Mouse (Mus musculus) heart, adult 2 months (tissue): ENCODE measurements around the gene Krt6a. TPM values are rescaled to one million over a fixed set of nuclear protein-coding genes. Genes with fewer than 3 reads are reported as not detected.

Source experiments
- DNase-seq, 2 experiments: peaks; one replicate each; pipeline ENCODE4 v3.0.0; 2021
- H3K27ac ChIP-seq: fragments of 200-600 bp; 2 replicates; pipeline ENCODE4 v1.8.1; 2022
- H3K27me3 ChIP-seq: fragments of 200-500 bp; 2 replicates; pipeline ENCODE4 v1.6.1; 2012; ENCODE audit warnings: mild to moderate bottlenecking, low read length, inconsistent platforms, mixed read lengths; ENCODE audit not compliant: control insufficient read depth, insufficient read depth
- H3K36me3 ChIP-seq: fragments of 200-500 bp; 2 replicates; pipeline ENCODE4 v1.6.1; 2012; ENCODE audit warnings: low read length, inconsistent platforms; ENCODE audit not compliant: control insufficient read depth, insufficient read depth
- H3K4me1 ChIP-seq: fragments of 200-500 bp; 2 replicates; pipeline ENCODE4 v1.6.1; 2011; ENCODE audit warnings: low read length; ENCODE audit not compliant: control insufficient read depth, insufficient read depth
- H3K4me3 ChIP-seq: fragments of 200-600 bp; 2 replicates; pipeline ENCODE4 v1.8.1; 2022
- H3K79me2 ChIP-seq: fragments of 200-500 bp; replicated peaks from 2 replicates; pipeline ENCODE4 v1.6.1; 2012; ENCODE audit warnings: mild to moderate bottlenecking, inconsistent platforms, low read length, moderate library complexity, mixed read lengths; ENCODE audit not compliant: control insufficient read depth, insufficient read depth
- H3K9ac ChIP-seq: fragments of 200-500 bp; 2 replicates; pipeline ENCODE4 v1.6.1; 2012; ENCODE audit warnings: low read depth, mild to moderate bottlenecking, control low read depth, inconsistent platforms, low read length, mixed read lengths
- CTCF ChIP-seq: fragments of 200-600 bp; IDR thresholded peaks from 2 replicates; pipeline ENCODE4 v1.8.1; 2022; ENCODE audit warnings: antibody characterized with exemption, mild to moderate bottlenecking, moderate library complexity
- EP300 ChIP-seq: fragments of 200-500 bp; IDR thresholded peaks from 2 replicates; pipeline ENCODE4 v1.6.1; 2011; ENCODE audit warnings: low read depth, low read length, control low read depth; ENCODE audit not compliant: insufficient read depth
- POLR2A ChIP-seq: fragments of 200-500 bp; IDR thresholded peaks from 2 replicates; pipeline ENCODE4 v1.6.1; 2011; ENCODE audit warnings: mild to moderate bottlenecking, low read depth, low read length, control low read depth; ENCODE audit not compliant: insufficient read depth
- WGBS: fragments of 180-500 bp; shearing (Covaris S2); methylation state at CpG from one replicate; pipeline ENCODE4 v1.1.7; 2018; 5-methylcytosine and 5-hydroxymethylcytosine counted together
- intact Hi-C: fragments of 180-260 bp; cut with DNase I; formaldehyde crosslinking; loops from one replicate; pipeline ENCODE4 v1.15.1; 2025
- long read RNA-seq: library from polyadenylated mRNA; stranded (forward); transcript quantifications from one replicate; pipeline ENCODE4 v2.0.0, GENCODE M21; 2021
- polyA plus RNA-seq: library from polyadenylated mRNA; depleted of rRNA; stranded (reverse); fragments of >200 nt; gene quantifications from 2 replicates; pipeline ENCODE4 v1.2.3, GENCODE M21; 2012; rRNA removed
- total RNA-seq, 2 experiments: library from RNA; stranded (reverse); gene quantifications; 2 replicates each; pipeline ENCODE4 v1.2.3; 2021

The Krt6a gene
- total RNA-seq (not detected), polyA plus RNA-seq (not detected in 2 replicates)
- long read RNA-seq = 0 reads

- no peaks in the 10 kb centered on the region for H3K36me3 ChIP-seq
- no peaks in the 10 kb centered on the region for H3K4me1 ChIP-seq
- no peaks in the 10 kb centered on the region for H3K27me3 ChIP-seq
- no peak within 1 kb of the TSS for H3K27ac ChIP-seq
- no peaks in the 10 kb centered on the region for H3K79me2 ChIP-seq
- no peak within 1 kb of the TSS for H3K4me3 ChIP-seq
- intact Hi-C loops = no loop called here
- TF ChIP-seq POLR2A (no peak), CTCF (no peak), EP300 (no peak)
- no peak for DNase-seq
- no peak within 1 kb of the TSS for H3K9ac ChIP-seq
- WGBS = 75% methylated on average over 5 of the region's 5 CpGs
Observed at GRCm38 (mm10) chr15:101694207-101694606, at the start of gene Krt6a. TSS of gene Krt6a (minus strand) at chr15:101694307.

- Histone ChIP-seq H3K9ac (no peak within 1 kb of the TSS), H3K4me1 (no peaks in the 10 kb centered on the region), H3K27me3 (no peaks in the 10 kb centered on the region; the same call in 1 of the 2 replicates), H3K4me3 (no peak within 1 kb of the TSS), H3K27ac (no peak within 1 kb of the TSS), H3K79me2 (no peaks in the 10 kb centered on the region), H3K36me3 (no peaks in the 10 kb centered on the region)
- 51% methylated on average over 14 of the region's 14 CpGs for WGBS
- intact Hi-C loops = no loop called here
- DNase-seq = no peak
- TF ChIP-seq POLR2A (no peak), EP300 (no peak)
Observed at GRCm38 (mm10) chr15:101742711-101743110, 48.6 kb upstream of the Krt6a start, which contains the start of gene Krt71. TSS of gene Krt71 (minus strand) at chr15:101743109.

GRCm38 (mm10) chr15:101737786-101738185 is 43.7 kb upstream of the Krt6a start:
- H3K4me1 ChIP-seq = no peaks in the 10 kb centered on the region
- WGBS = 66% methylated on average over 7 of the region's 7 CpGs
- intact Hi-C loops = no loop called here
- H3K9ac ChIP-seq = no peak overlapping the region
- H3K27ac ChIP-seq = no peak overlapping the region
- no peaks in the 10 kb centered on the region; the same call in 1 of the 2 replicates for H3K27me3 ChIP-seq
- no peak overlapping the region for H3K4me3 ChIP-seq
- no peak for DNase-seq
- no peaks in the 10 kb centered on the region for H3K79me2 ChIP-seq
- H3K36me3 ChIP-seq = no peaks in the 10 kb centered on the region
- TF ChIP-seq CTCF (no peak), EP300 (no peak), POLR2A (no peak)

GRCm38 (mm10) chr15:101730653-101731052 is 36.5 kb upstream of the Krt6a start:
- H3K79me2 ChIP-seq = no peaks in the 10 kb centered on the region
- H3K36me3 ChIP-seq = no peaks in the 10 kb centered on the region
- H3K9ac ChIP-seq = no peak overlapping the region
- no peak for DNase-seq
- TF ChIP-seq EP300 = no peak
- no peak for TF ChIP-seq POLR2A
- TF ChIP-seq CTCF = no peak
- no peak overlapping the region for H3K27ac ChIP-seq
- no peaks in the 10 kb centered on the region for H3K27me3 ChIP-seq
- intact Hi-C loops = no loop called here
- no peaks in the 10 kb centered on the region for H3K4me1 ChIP-seq
- H3K4me3 ChIP-seq = no peak overlapping the region

- TF ChIP-seq CTCF (no peak), EP300 (no peak), POLR2A (no peak)
- intact Hi-C loops = no loop called here
- Histone ChIP-seq H3K4me1 (no peaks in the 10 kb centered on the region), H3K36me3 (no peaks in the 10 kb centered on the region), H3K79me2 (no peaks in the 10 kb centered on the region), H3K27ac (no peak overlapping the region), H3K4me3 (no peak overlapping the region), H3K9ac (no peak overlapping the region), H3K27me3 (no peaks in the 10 kb centered on the region; the same call in 1 of the 2 replicates)
- no peak for DNase-seq
- 51% methylated on average over 5 of the region's 5 CpGs for WGBS
Observed at GRCm38 (mm10) chr15:101724686-101725085, 30.6 kb upstream of the Krt6a start.

- TF ChIP-seq CTCF = no peak
- TF ChIP-seq POLR2A = no peak
- no peak for TF ChIP-seq EP300
- no peak for DNase-seq
- Histone ChIP-seq H3K4me3 (no peak overlapping the region), H3K4me1 (no peaks in the 10 kb centered on the region), H3K27ac (no peak overlapping the region), H3K36me3 (no peaks in the 10 kb centered on the region), H3K79me2 (no peaks in the 10 kb centered on the region), H3K27me3 (no peaks in the 10 kb centered on the region), H3K9ac (no peak overlapping the region)
- intact Hi-C loops = no loop called here
- 43% methylated on average over 3 of the region's 3 CpGs for WGBS
Observed at GRCm38 (mm10) chr15:101715831-101716230, 21.7 kb upstream of the Krt6a start.

- Histone ChIP-seq H3K9ac (no peak overlapping the region), H3K79me2 (no peaks in the 10 kb centered on the region), H3K27me3 (no peaks in the 10 kb centered on the region), H3K27ac (no peak overlapping the region), H3K4me3 (no peak overlapping the region), H3K36me3 (no peaks in the 10 kb centered on the region), H3K4me1 (no peaks in the 10 kb centered on the region)
- TF ChIP-seq EP300 (no peak), CTCF (no peak), POLR2A (no peak)
- DNase-seq = no peak
- 71% methylated on average over 5 of the region's 5 CpGs for WGBS
- intact Hi-C loops = no loop called here
Observed at GRCm38 (mm10) chr15:101714356-101714755, 20.2 kb upstream of the Krt6a start.
